Mouse (Mus musculus) layer of hippocampus, adult 18-20 months (tissue): ENCODE results near the gene Ctla4. TPM values are rescaled to one million over a fixed set of nuclear protein-coding genes. Genes with fewer than 3 reads are reported as not detected.

Experiments used
- DNase-seq, 2 experiments: peaks; one replicate each; pipeline ENCODE4 v3.0.0; 2022; ENCODE audit warnings: low spot score in 2 of 2
- total RNA-seq, 2 experiments: library from RNA; stranded (reverse); gene quantifications; 2 replicates each; pipeline ENCODE4 v1.2.3; 2021

The Ctla4 gene
- total RNA-seq, 2 experiments from 2014 or later: not detected

DNA sequence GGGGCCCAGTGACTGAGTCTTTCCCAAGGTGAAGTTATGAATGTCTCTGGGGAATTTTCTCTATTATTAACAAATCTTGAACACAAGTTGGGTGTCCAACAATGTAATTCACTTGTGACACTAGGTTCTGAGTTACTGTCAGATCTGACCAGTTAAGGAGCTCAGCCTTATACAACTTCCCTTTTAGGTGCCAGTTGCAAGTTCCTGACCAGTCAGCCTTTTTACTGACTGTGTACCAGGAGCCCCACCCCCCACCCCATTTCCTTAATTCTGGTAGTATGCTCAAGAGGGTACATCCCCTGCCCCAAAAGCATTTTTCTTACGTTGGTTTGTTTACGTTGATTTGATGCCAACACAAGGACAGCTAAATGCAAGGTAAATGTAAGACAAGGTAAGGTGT, 21.6 kb upstream of the Ctla4 start:
- no peak for DNase-seq

DNA sequence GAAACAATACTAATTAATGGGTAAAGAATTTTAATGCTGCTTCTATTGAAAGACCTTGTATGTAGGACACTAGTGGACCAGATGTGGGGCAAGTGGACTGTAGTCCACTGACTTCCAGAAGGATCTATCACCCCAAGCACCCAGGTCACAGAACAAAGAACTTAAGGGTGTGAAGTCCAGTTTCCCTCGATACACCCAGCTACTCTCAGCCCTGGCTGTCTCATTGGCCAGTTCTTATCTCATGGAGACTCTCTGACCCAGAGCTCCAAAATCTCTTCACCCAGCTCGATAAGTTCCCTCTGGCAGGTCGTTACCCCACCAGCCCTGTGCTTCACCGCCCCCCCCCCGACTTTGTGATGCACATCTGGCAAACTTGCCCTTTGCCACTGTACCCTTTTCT, 20.8 kb upstream of the Ctla4 start:
- no peak for DNase-seq

- DNase-seq: peak; percentile 30 to 80
These were observed 18.2 kb upstream of the Ctla4 start for GRCm38 (mm10) chr1:60868333-60869277.

GRCm38 (mm10) chr1:60875267-60875666, 11.5 kb upstream of the Ctla4 start:
- no peak for DNase-seq

DNA sequence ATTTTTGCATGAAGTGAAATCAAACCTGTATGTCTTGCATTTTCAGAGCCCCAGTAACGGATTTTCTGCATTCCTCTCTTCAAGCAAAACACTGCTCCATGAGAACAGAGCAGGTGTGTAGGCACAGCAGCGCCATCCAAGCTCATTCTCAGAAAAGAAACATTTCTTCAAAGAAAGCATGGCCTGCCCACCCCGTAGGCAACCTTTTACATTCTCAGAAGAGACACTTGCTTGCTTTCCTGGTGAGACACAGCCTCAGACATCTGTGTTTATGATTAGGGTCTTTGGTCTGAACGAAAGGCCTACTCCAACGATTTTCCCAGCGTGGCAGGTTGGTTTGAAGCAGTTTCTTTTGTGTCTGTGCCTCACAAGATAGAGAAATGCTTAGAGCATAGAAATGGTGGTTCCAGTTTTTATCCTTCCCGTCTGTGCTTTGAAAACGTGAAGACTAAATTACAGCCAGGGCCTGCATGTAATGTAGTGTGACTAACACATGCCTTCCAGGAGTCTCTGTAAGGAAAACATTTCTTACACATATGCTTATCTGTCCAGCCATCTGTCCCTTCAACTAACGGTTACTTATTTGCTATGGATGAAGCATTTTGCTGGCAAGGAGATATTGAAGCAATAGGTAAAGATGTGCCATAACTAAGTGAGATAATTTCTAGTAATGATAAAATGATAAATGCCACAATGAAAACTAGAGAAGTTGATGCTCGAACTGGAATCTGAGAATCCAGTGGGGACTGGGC, 6.5 kb upstream of the Ctla4 start:
- no peak for DNase-seq

DNA sequence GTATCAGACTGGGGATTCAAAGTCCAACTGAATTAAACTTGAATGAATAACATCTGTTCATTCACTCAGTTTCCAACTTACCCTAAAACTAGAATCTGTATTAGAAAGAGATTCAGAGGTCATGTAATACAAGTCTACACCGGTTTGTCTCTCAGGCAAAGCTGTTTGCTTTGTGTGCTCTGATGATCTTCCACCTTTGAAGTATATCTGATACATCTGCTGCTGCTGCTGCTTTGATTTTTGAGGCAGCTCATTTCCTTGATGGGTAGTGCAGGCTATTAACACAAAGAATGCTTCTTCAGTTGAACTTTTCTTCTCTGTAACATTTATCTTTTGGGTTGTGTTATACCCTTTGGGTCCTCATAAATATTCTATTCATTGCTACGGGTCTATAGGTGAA, 4.0 kb upstream of the Ctla4 start:
- DNase-seq: no peak

- DNase-seq: no peak
These were observed 3.5 kb upstream of the Ctla4 start for GRCm38 (mm10) chr1:60883279-60883678.

- DNase-seq: no peak
These were observed 2.2 kb upstream of the Ctla4 start for GRCm38 (mm10) chr1:60884611-60885010.

DNA sequence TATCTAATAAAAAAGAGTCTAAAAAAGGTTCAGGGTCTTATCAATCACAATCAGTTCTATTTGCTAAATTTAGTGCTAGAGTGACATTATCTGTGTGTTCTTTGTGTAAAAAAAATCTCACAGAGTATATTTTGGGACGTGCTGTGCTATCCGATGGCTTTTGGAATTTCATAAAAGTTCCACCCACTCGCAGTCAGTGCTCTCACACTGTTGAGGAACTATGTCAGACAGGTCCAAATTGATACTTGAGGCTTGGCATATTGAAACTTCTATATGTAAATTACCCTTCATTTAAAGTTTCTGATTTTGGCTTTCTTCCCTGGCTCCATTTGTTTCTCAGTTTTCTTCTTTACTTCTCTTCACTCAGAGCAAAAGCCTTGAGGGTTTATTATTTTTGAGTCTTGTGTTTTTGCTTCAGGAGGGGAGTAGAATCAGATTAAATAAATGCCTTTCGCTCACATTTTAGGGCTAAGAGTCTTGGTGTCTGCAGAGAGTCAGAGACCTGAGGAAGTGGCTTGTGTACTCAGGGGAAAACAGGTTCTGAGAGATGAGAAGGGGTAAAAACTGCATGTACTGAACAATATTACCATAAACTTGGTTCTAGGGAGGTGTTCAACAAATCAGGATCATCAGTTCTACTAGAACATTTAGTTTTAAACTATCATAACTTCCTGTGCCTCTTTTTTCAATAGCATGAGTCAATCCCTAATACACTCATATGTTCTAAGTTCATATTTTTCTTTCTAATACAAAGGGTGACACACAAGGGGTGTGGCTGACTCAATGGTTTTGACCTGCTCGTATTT, 11.5 kb downstream of the Ctla4 start:
- peak; percentile 14 to 74 for DNase-seq

- no peak for DNase-seq
These were observed 12.1 kb downstream of the Ctla4 start for GRCm38 (mm10) chr1:60898933-60899210.

DNA sequence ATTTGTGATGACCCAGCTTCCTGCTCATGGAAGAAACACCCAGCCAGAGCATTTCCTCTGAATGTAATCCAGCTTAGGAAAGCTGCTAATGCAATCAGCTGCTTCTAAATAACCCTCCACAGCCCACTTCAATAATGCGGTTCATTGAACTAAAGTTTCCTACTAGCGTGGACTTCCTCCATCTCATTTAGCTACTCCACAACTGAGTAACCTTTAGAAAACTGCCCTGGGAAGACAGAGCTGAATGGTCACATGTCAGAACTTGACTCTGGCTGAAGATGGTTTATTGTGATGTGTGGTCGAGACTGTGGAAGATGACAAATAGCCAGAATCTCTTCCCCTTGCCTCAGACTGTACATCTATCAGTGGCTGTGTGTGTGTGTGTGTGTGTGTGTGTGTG, 12.4 kb downstream of the Ctla4 start:
- DNase-seq: no peak

DNA sequence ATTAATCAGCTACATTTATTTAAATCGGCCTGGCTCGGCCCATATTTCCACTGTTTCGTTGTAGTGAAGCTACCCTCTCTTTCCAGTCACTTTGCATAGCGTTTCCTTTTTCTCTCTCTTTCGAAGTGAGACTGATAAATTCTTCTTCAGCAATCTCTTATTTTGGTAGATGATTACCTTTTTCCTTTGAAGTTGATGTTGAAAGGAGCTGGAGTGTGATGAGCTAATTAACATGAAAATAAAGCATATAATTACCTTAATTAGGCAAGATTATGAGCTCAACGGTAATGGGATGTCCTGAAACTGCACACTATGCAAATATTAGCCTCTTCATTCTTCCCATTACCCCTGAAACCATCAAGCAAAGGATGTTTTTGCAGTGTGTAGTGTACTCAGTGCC, 15.7 kb downstream of the Ctla4 start:
- DNase-seq: no peak

DNA sequence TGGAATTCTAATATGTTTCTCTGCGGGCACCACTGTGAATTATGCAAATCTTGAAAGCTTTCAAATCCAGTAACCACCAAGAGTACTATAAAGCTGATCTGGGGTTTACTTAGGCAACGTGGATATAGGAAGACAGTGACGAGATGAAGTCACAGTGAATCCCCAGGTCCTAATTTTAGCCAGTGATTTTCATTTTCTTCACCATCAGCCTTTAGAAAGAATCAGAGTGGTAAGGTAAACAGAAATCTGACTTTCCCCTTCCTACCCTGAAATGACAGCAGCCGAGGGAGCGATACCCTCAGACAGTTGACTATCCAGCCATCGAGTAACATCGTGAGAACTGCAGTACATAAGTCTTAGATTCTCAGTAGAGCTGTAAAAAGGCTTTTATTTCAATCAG, 16.3 kb downstream of the Ctla4 start:
- DNase-seq: no peak

GRCm38 (mm10) chr1:60904456-60904978, 17.7 kb downstream of the Ctla4 start:
- DNase-seq: no peak

GRCm38 (mm10) chr1:60907466-60907865, 20.7 kb downstream of the Ctla4 start:
- DNase-seq: no peak

DNA sequence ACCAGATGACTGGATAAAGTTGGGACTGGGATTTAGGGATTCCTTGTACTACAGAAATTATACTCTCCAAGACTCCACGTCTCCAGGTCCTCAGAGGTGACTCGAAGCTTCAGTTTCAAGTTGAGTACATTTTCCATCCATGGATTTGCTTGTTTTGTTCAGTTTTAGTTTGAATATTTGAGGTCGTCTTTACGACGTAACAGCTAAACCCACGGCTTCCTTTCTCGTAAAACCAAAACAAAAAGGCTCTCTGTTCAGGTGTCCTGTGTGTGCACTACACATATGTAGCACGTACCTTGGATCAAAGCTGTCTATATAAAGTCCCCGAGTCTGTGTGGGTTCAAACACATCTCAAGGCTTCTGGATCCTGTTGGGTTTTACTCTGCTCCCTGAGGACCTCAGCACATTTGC, 22.0 kb downstream of the Ctla4 start:
- DNase-seq: no peak

DNA sequence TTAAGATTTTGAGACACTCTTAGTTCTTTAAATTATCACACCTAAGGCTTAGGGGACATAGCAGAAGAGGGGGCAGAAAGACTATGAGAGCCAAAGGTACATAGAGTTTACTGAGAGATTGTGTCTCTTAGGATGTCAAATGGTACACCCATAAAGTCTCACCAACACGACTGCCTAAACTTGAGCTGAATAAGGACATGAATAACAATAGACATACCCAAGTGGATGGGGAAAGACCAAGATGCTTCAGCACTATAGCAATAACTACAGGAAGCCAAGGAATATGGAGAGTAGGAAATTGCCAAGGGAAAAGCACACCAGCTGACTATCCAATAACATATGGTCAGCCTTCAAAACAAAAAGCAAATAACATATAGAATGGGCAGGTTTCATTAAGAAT, 22.9 kb downstream of the Ctla4 start:
- no peak for DNase-seq

GRCm38 (mm10) chr1:60910796-60911195, 24.0 kb downstream of the Ctla4 start:
- no peak for DNase-seq

DNA sequence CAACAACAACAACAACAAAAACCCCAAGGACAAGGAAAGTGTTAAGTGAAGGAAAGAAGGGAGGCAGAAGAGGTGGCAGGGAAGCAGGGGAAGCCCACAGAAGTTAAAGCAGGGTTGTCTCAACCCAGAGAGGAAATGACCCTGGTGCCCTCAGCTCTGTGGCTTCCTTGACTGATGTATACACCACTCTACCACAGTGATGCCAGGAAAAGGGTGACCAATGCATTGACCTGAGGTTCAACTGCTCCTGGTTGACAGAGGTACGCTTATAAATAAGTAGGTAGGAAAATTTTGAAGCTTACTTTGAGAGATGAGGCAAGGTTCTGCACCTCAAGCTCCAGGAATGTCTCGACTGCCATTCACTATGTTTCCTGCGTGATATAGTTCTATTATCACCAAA, 24.8 kb downstream of the Ctla4 start:
- no peak for DNase-seq

- DNase-seq: no peak
These were observed 26.5 kb downstream of the Ctla4 start for GRCm38 (mm10) chr1:60913305-60913704.

GRCm38 (mm10) chr1:60916281-60916781, 29.5 kb downstream of the Ctla4 start:
- DNase-seq: peak in 1 of 2 experiments; percentile 29
